Mouse (Mus musculus) forebrain, embryonic 12.5 days (tissue): ENCODE measurements around the gene Stk39. TPM values are rescaled to one million over a fixed set of nuclear protein-coding genes. Genes with fewer than 3 reads are reported as not detected.

Experiments
- ATAC-seq: fragments of 200-750 bp; cut with Nextera tagmentation; 2 replicates; pipeline ENCODE4 v1.8.0; 2017; ENCODE audit warnings: moderate TSS enrichment; ENCODE audit not compliant: low FRiP score
- H3K27ac ChIP-seq: fragments of 300-500 bp; sonication (generic); 2 replicates; pipeline ENCODE4 v1.5.1; 2016; ENCODE audit warnings: mild to moderate bottlenecking
- H3K27me3 ChIP-seq: fragments of 300-500 bp; sonication (generic); 2 replicates; pipeline ENCODE4 v1.6.1; 2016; ENCODE audit warnings: mild to moderate bottlenecking
- H3K36me3 ChIP-seq: fragments of 300-500 bp; sonication (generic); replicated peaks from 2 replicates; pipeline ENCODE4 v1.6.1; 2016; ENCODE audit warnings: mild to moderate bottlenecking
- H3K4me1 ChIP-seq: fragments of 300-500 bp; sonication (generic); 2 replicates; pipeline ENCODE4 v1.6.1; 2016
- H3K4me2 ChIP-seq: fragments of 300-500 bp; sonication (generic); 2 replicates; pipeline ENCODE4 v1.6.1; 2016; ENCODE audit warnings: mild to moderate bottlenecking, moderate library complexity
- H3K4me3 ChIP-seq: fragments of 300-500 bp; sonication (generic); replicated peaks from 2 replicates; pipeline ENCODE4 v1.5.1; 2016; ENCODE audit warnings: mild to moderate bottlenecking
- H3K9ac ChIP-seq: fragments of 300-500 bp; sonication (generic); 2 replicates; pipeline ENCODE4 v1.6.1; 2016; ENCODE audit warnings: mild to moderate bottlenecking
- H3K9me3 ChIP-seq: fragments of 300-500 bp; sonication (generic); 2 replicates; pipeline ENCODE4 v1.6.1; 2016
- WGBS: fragments of 180-500 bp; shearing (Covaris S2); methylation state at CpG from one replicate; pipeline ENCODE4 v1.1.7; 2016; 5-methylcytosine and 5-hydroxymethylcytosine counted together
- polyA plus RNA-seq: library from polyadenylated mRNA; unstranded; fragments of >200 nt; fragmentation: Nextera tagmentation; extraction: Ambion mirVana; gene quantifications from 2 replicates; pipeline ENCODE4 v1.2.1, GENCODE M21; 2016

The Stk39 gene
- 43.6 and 45.8 TPM in 2 replicates for polyA plus RNA-seq

DNA sequence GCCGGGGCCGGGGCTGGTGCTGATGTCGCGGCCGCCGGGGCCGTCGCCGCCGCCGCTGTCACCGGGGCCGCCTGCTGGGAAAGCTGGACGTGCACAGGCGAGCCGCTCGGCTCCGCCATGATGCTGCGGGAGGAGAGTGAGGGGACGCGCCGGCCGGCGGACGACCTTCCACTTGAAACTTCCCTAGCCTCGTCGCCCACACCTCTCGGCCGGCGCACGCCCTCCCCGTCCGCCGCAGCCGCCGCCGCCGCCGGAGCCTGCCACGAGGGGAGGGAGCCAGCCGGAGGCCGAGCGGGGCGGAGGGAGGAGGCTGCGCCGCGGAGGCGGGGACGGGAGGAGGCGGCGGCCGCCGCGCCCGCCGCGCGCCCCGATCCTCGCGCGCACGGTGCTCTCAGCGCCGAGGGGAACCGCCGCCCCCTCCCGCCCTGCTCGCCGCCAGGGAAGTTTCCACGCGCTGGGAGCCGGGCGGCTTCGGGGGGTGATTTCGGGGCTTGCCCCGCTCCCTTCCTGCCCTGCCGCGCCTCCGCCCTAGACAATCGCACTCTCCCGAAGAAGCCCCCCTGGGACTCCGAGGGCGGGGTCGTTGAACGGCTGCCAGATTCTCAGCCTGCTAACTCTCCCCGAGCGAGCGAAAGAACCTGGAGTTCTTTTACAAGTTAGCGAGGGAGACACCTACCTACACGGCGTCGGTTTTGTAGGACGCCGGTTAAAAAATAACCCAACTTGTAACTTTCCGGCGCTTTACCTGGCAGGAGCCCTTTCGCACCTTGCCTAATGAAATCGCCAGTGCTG, at the start of gene Stk39:
Gene Stk39 (minus strand): TSS at position 510 of the 792 bp plus-strand sequence.
- Histone ChIP-seq H3K36me3 (no peaks in the 10 kb centered on the region), H3K4me3 (peak within 1 kb of the TSS; percentile 95), H3K4me1 (peaks cover 39% of the 10 kb centered on the region), H3K27ac (peak within 1 kb of the TSS; percentile 93), H3K9me3 (no peaks in the 10 kb centered on the region), H3K27me3 (0 out of 2 replicates have a peak, but pooled peaks cover 5% of the 10 kb centered on the region), H3K4me2 (peak within 1 kb of the TSS; percentile 70), H3K9ac (peak within 1 kb of the TSS; percentile 93)
- peak; percentile 86 for ATAC-seq
- under 1% methylated on average over 65 of the region's 99 CpGs for WGBS

- Histone ChIP-seq H3K27me3 (no peaks in the 10 kb centered on the region), H3K27ac (no peak overlapping the region), H3K4me2 (no peak overlapping the region), H3K4me3 (no peak overlapping the region), H3K9me3 (no peaks in the 10 kb centered on the region), H3K9ac (no peak overlapping the region), H3K4me1 (no peaks in the 10 kb centered on the region), H3K36me3 (no peaks in the 10 kb centered on the region)
- ATAC-seq = peak; percentile 39; the same call in 1 of the 2 replicates
- WGBS = 73% methylated on average over 2 of the region's 2 CpGs
Observed at GRCm38 (mm10) chr2:68515409-68515808, 43.3 kb upstream of the Stk39 start.

GRCm38 (mm10) chr2:68503202-68503601, 31.1 kb upstream of the Stk39 start:
- H3K4me2 ChIP-seq = no peak overlapping the region
- WGBS = 65% methylated on average over 2 of the region's 2 CpGs
- no peak overlapping the region for H3K27ac ChIP-seq
- H3K9me3 ChIP-seq = no peaks in the 10 kb centered on the region
- ATAC-seq = 0 out of 2 replicates have a peak, but pooled peaks have one; percentile 15
- no peak overlapping the region for H3K4me3 ChIP-seq
- no peak overlapping the region for H3K9ac ChIP-seq
- peaks cover 8% of the 10 kb centered on the region; the same call in 1 of the 2 replicates for H3K4me1 ChIP-seq
- no peaks in the 10 kb centered on the region for H3K36me3 ChIP-seq
- no peaks in the 10 kb centered on the region for H3K27me3 ChIP-seq

- Histone ChIP-seq H3K4me1 (peaks cover 8% of the 10 kb centered on the region; the same call in 1 of the 2 replicates), H3K36me3 (no peaks in the 10 kb centered on the region), H3K4me3 (no peak overlapping the region), H3K9ac (no peak overlapping the region), H3K9me3 (no peaks in the 10 kb centered on the region), H3K4me2 (no peak overlapping the region), H3K27me3 (no peaks in the 10 kb centered on the region), H3K27ac (no peak overlapping the region; the same call in 1 of the 2 replicates)
- 37% methylated on average over 4 of the region's 4 CpGs for WGBS
- ATAC-seq = peak; percentile 67
Observed at GRCm38 (mm10) chr2:68502734-68503133, 30.7 kb upstream of the Stk39 start.

- 29% methylated on average over 2 of the region's 2 CpGs for WGBS
- Histone ChIP-seq H3K4me1 (peaks cover 8% of the 10 kb centered on the region; the same call in 1 of the 2 replicates), H3K27ac (no peak overlapping the region), H3K9me3 (no peaks in the 10 kb centered on the region), H3K4me3 (no peak overlapping the region), H3K4me2 (no peak overlapping the region), H3K27me3 (no peaks in the 10 kb centered on the region), H3K36me3 (no peaks in the 10 kb centered on the region), H3K9ac (no peak overlapping the region)
- no peak for ATAC-seq
Observed at GRCm38 (mm10) chr2:68502236-68502635, 30.2 kb upstream of the Stk39 start.

DNA sequence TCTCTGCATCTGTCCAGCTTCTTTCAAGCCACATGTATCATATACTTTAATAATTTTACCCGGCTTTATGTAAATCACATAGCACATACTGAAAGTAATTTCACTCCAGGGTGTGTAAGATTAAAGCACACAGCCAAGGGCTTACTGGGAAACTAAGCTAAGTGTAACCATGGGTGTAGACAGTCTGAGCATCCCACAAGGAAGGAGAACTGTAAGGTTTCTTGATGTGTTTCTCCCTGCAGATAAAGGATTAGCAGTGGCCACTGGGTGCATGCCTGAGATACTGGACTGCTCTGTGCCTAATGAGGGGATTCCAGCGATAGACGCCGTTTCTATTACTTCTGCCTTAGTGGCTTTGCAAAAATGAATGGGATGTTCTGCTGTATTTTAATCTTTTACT, 14.2 kb upstream of the Stk39 start:
- Histone ChIP-seq H3K36me3 (no peaks in the 10 kb centered on the region), H3K4me2 (no peak overlapping the region), H3K4me3 (no peak overlapping the region), H3K9me3 (no peaks in the 10 kb centered on the region), H3K4me1 (no peaks in the 10 kb centered on the region), H3K27ac (no peak overlapping the region), H3K27me3 (no peaks in the 10 kb centered on the region), H3K9ac (no peak overlapping the region)
- no peak for ATAC-seq
- WGBS = 58% methylated on average over 4 of the region's 4 CpGs

DNA sequence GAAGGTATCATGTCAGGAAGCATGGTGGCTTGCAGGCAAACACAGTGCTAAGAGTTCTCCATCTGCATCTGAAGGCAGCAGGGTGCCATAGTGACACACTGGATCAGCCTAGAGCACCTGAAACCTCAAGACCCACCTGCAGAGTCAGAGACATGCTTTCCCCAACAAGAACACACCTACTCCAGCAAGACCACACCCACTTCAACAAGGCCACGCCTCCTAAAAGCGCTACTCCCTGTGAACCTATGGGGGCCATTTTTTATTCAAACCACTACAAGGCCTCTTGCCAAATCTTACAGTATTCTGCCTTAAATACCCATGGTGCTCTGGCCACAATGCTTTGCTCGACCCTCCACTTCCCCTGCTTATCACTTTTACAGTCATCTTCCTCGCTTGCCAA, 13.1 kb upstream of the Stk39 start:
- no peak overlapping the region for H3K4me2 ChIP-seq
- H3K9me3 ChIP-seq = no peaks in the 10 kb centered on the region
- no peak overlapping the region for H3K27ac ChIP-seq
- 60% methylated on average over 4 of the region's 4 CpGs for WGBS
- H3K4me1 ChIP-seq = no peaks in the 10 kb centered on the region
- no peak overlapping the region for H3K9ac ChIP-seq
- H3K36me3 ChIP-seq = no peaks in the 10 kb centered on the region
- ATAC-seq = no peak
- no peak overlapping the region for H3K4me3 ChIP-seq
- H3K27me3 ChIP-seq = no peaks in the 10 kb centered on the region

DNA sequence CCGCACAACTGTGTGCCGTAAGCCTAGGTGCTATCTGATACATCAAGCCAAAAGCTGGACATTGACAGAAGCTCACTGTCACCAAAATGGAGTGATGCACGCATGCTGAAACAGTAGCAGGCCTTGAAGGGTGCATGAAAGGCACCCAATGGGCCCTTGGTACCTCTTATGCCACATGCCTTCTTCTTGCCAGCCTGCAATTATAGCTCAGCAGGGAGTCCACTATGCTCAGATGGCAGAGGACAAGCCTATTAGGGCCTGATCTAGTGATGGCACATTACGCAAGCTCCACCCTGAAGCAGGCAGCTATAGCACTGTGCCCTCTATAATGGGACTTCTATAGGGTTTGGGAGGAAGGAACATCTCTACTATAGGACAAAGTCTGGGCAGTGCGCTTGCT, 10.8 kb upstream of the Stk39 start:
- H3K4me2 ChIP-seq = no peak overlapping the region
- 92% methylated on average over 5 of the region's 5 CpGs for WGBS
- ATAC-seq = no peak
- H3K27me3 ChIP-seq = no peaks in the 10 kb centered on the region
- no peak overlapping the region for H3K9ac ChIP-seq
- no peak overlapping the region for H3K27ac ChIP-seq
- no peaks in the 10 kb centered on the region for H3K9me3 ChIP-seq
- H3K36me3 ChIP-seq = no peaks in the 10 kb centered on the region
- no peak overlapping the region for H3K4me3 ChIP-seq
- H3K4me1 ChIP-seq = no peaks in the 10 kb centered on the region

DNA sequence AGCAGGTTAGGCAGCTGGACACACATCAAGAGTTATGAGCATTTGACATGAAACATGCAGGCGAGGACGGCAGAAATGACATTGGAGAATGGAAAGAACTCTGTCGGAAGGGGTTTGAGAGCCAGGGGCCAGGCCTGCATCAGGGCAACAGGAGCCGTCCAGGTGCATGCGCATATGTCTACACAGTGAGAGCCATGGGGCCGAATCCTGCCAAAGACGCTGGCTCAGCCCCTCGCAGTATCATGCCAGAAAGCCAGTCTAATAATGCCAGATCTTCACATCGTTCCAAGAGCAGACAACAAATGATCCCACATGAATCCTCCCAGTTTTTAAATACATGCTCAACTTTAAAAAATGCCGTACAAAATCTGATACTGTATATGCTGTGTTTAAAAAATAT, 7.8 kb upstream of the Stk39 start:
- H3K9me3 ChIP-seq = no peaks in the 10 kb centered on the region
- no peak overlapping the region for H3K4me2 ChIP-seq
- 91% methylated on average over 10 of the region's 10 CpGs for WGBS
- no peak overlapping the region for H3K4me3 ChIP-seq
- H3K4me1 ChIP-seq = no peaks in the 10 kb centered on the region
- no peak overlapping the region for H3K27ac ChIP-seq
- H3K27me3 ChIP-seq = 0 out of 2 replicates have a peak, but pooled peaks cover under 1% of the 10 kb centered on the region
- no peak for ATAC-seq
- H3K9ac ChIP-seq = no peak overlapping the region
- no peaks in the 10 kb centered on the region for H3K36me3 ChIP-seq

DNA sequence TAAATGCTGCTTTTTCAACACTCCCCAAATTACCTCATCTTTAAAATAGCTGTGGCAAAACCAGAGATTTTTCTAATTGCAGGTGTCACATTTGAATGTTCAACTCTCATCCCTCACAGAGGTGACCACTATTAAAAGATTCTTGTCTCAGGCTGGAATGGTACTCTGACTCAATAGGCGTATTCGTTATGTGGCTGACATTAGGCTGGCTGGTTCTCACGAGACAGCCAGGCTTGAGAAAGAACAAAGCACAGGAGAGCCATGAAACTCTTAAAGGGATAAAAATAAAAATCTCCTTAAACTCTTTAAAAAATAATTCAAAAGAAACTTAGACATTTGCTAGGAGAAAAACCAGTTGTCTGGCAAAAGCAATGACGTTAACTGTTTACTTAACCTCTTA, 853 bp upstream of the Stk39 start:
- Histone ChIP-seq H3K9ac (no peak overlapping the region), H3K36me3 (no peaks in the 10 kb centered on the region), H3K9me3 (no peaks in the 10 kb centered on the region), H3K27me3 (0 out of 2 replicates have a peak, but pooled peaks cover 5% of the 10 kb centered on the region), H3K4me3 (no peak overlapping the region), H3K4me1 (peaks cover 36% of the 10 kb centered on the region), H3K27ac (no peak overlapping the region), H3K4me2 (peak overlapping the region; percentile 70; the same call in 1 of the 2 replicates)
- ATAC-seq = no peak
- 31% methylated on average over 4 of the region's 4 CpGs for WGBS

DNA sequence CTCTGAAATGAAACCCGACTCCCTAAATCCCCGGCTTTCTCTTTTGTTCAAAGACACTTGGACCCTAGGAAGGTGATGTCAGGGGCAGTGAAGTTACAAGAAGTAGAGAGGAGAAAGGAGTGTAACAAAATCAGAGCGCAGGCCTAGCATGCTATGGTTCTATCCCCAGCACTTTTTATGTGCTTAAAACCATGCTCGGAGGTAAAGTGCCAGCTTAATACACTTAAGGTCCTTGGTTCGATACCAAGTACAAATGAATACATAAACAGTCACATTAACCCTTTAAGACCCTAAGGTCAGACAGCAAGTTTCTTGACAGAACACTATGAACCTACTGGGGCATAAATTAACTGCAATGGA, 463 bp upstream of the Stk39 start:
- Histone ChIP-seq H3K27ac (peak overlapping the region; percentile 93; the same call in 1 of the 2 replicates), H3K4me2 (peak overlapping the region; percentile 70), H3K4me1 (peaks cover 38% of the 10 kb centered on the region), H3K4me3 (peak overlapping the region; percentile 95), H3K27me3 (0 out of 2 replicates have a peak, but pooled peaks cover 5% of the 10 kb centered on the region), H3K36me3 (no peaks in the 10 kb centered on the region), H3K9ac (peak overlapping the region; percentile 93; the same call in 1 of the 2 replicates), H3K9me3 (no peaks in the 10 kb centered on the region)
- 0% methylated on average over 5 of the region's 5 CpGs for WGBS
- peak; percentile 0; the same call in 1 of the 2 replicates for ATAC-seq

GRCm38 (mm10) chr2:68470891-68471758, 943 bp downstream of the Stk39 start:
- H3K27ac ChIP-seq = peak overlapping the region; percentile 93
- H3K4me3 ChIP-seq = peak overlapping the region; percentile 95
- no peaks in the 10 kb centered on the region for H3K9me3 ChIP-seq
- H3K36me3 ChIP-seq = no peaks in the 10 kb centered on the region
- ATAC-seq = peak; percentile 78
- WGBS = under 1% methylated on average over 87 of the region's 87 CpGs
- H3K9ac ChIP-seq = peak overlapping the region; percentile 93
- 0 out of 2 replicates have a peak, but pooled peaks cover 5% of the 10 kb centered on the region for H3K27me3 ChIP-seq
- peak overlapping the region; percentile 70 for H3K4me2 ChIP-seq
- peaks cover 44% of the 10 kb centered on the region for H3K4me1 ChIP-seq
